15 mouse cellular contexts compared by ENCODE assay signal in genomic region chr11:104596365-104596764, GRCm38 (mm10). TPM values are rescaled to one million over a fixed set of nuclear protein-coding genes. Genes with fewer than 3 reads are reported as not detected.
DNase-seq lines count a peak whose midpoint lies in the region; ATAC-seq and TF ChIP-seq lines count a peak whose summit lies in the region.
"Had no signal": no experiment of that assay in that cellular context is flagged by ENCODE, and none has a peak within 500 bp of the region (broad histone marks: within the 10 kb centered on the region; RNA-seq: fewer than 3 reads in every experiment).

No protein-coding gene starts in this region.

- no peak overlapping the region for H3K4me3 ChIP-seq in kidney, embryonic 14.5 days (ENCODE audit: low read length)
- no peak overlapping the region for H3K4me3 ChIP-seq in myocyte
- no peak overlapping the region for H3K4me3 ChIP-seq in lung, adult 2 months (replicated peaks; ENCODE audit: extremely low read depth, low read depth, low read length)
- H3K4me3 ChIP-seq: embryonic facial prominence, embryonic 12.5 days; forebrain, embryonic 13.5 days had no signal

- TF ChIP-seq CTCF in lung, adult 2 months (IDR thresholded peaks at IDR 0.05; ENCODE audit: insufficient read depth, low read length): no peak

- H3K9me3 ChIP-seq in kidney, embryonic 14.5 days (ENCODE audit: control insufficient read depth, low read length): no peaks in the 10 kb centered on the region
- H3K9me3 ChIP-seq: embryonic facial prominence, embryonic 12.5 days; forebrain, embryonic 13.5 days had no signal

- no peak for ATAC-seq in kidney, embryonic 14.5 days (ENCODE audit: low FRiP score, low TSS enrichment)
- ATAC-seq: forebrain, embryonic 13.5 days; intestine, embryonic 16.5 days had no signal

- peak; percentile 93 for DNase-seq in heart, adult 11 months
- DNase-seq in heart, postnatal 4 days: no peak
- DNase-seq in kidney, adult 9 months: peak; percentile 37
- DNase-seq in kidney, postnatal 36 days: peak; percentile 33 to 44
- no peak for DNase-seq in lung, adult 2 months
- no peak for DNase-seq in urinary bladder, adult 18-20 months (ENCODE audit: low spot score in 2 of 2)
- DNase-seq: adrenal gland, postnatal 10 days; cerebellum, postnatal 10 days; right cerebral cortex, postnatal 14 days; thymus, postnatal 14 days had no signal

- 78% methylated on average over 10 of the region's 10 CpGs for WGBS in kidney, embryonic 14.5 days
- 40% methylated on average over 10 of the region's 10 CpGs for WGBS in lung, adult 2 months

- H3K27me3 ChIP-seq in kidney, embryonic 14.5 days (ENCODE audit: control insufficient read depth, insufficient read depth, low read length): no peaks in the 10 kb centered on the region
- no peaks in the 10 kb centered on the region for H3K27me3 ChIP-seq in myocyte (ENCODE audit: control insufficient read depth, insufficient read depth, insufficient read length)
- H3K27me3 ChIP-seq: embryonic facial prominence, embryonic 12.5 days; forebrain, embryonic 13.5 days had no signal

- no peak for TF ChIP-seq POLR2A in myocyte (IDR thresholded peaks at IDR 0.05; ENCODE audit: insufficient read length, low read depth)
- no peak for TF ChIP-seq POLR2A in lung, adult 2 months (IDR thresholded peaks at IDR 0.05; ENCODE audit: borderline replicate concordance, extremely low read depth, low read depth, low read length)

- H3K36me3 ChIP-seq in kidney, embryonic 14.5 days (ENCODE audit: control insufficient read depth, insufficient read depth, low read length): no peaks in the 10 kb centered on the region
- no peaks in the 10 kb centered on the region for H3K36me3 ChIP-seq in myocyte (ENCODE audit: control insufficient read depth, insufficient read depth)
- H3K36me3 ChIP-seq: embryonic facial prominence, embryonic 12.5 days had no signal

- H3K27ac ChIP-seq in kidney, embryonic 14.5 days (ENCODE audit: low read depth, low read length): no peak overlapping the region
- H3K27ac ChIP-seq: embryonic facial prominence, embryonic 12.5 days; forebrain, embryonic 13.5 days had no signal

- no peak overlapping the region for H3ac ChIP-seq in myocyte (ENCODE audit: control insufficient read depth, insufficient read length)

- no peak overlapping the region for H3K9ac ChIP-seq in kidney, embryonic 14.5 days (ENCODE audit: low read depth, low read length)
- H3K9ac ChIP-seq: embryonic facial prominence, embryonic 12.5 days; forebrain, embryonic 13.5 days had no signal

- no peaks in the 10 kb centered on the region for H3K79me2 ChIP-seq in myocyte (ENCODE audit: control insufficient read depth, insufficient read depth)

- no peaks in the 10 kb centered on the region for H3K4me1 ChIP-seq in kidney, embryonic 14.5 days (ENCODE audit: control insufficient read depth, insufficient read depth, low read length)
- peaks cover 4% of the 10 kb centered on the region; the same call in 1 of the 2 replicates for H3K4me1 ChIP-seq in lung, adult 2 months (ENCODE audit: control insufficient read depth, insufficient read depth, low read length)
- H3K4me1 ChIP-seq: embryonic facial prominence, embryonic 12.5 days; forebrain, embryonic 13.5 days had no signal

- H3K4me2 ChIP-seq in kidney, embryonic 14.5 days (replicated peaks; ENCODE audit: low read depth, low read length): no peak overlapping the region
- peak overlapping the region; percentile 64 for H3K4me2 ChIP-seq in myocyte (ENCODE audit: low read depth)
- H3K4me2 ChIP-seq: embryonic facial prominence, embryonic 12.5 days; forebrain, embryonic 13.5 days had no signal

TF ChIP-seq in myocyte, 11 proteins besides CTCF, POLR2A, EP300 and RAD21:
- TF ChIP-seq REST (IDR thresholded peaks at IDR 0.05; ENCODE audit: insufficient read depth, insufficient read length) (no peak), MYOG (IDR thresholded peaks at IDR 0.05; ENCODE audit: control insufficient read depth in 1 of 3, insufficient read depth in 1 of 3, insufficient read length in 2 of 3, low read depth in 2 of 3) (no peak), E2F4 (IDR thresholded peaks at IDR 0.05; ENCODE audit: insufficient read depth) (no peak), CEBPB (IDR thresholded peaks at IDR 0.05; ENCODE audit: insufficient read depth, poor library complexity, severe bottlenecking) (no peak), MAX (IDR thresholded peaks at IDR 0.05; ENCODE audit: low read depth) (no peak), SRF (IDR thresholded peaks at IDR 0.05; ENCODE audit: control insufficient read depth, insufficient read length, low read depth) (no peak), USF1 (IDR thresholded peaks at IDR 0.05; ENCODE audit: low read depth) (no peak), TCF12 (IDR thresholded peaks at IDR 0.05; ENCODE audit: insufficient read depth, poor library complexity, severe bottlenecking) (no peak), POLR2AphosphoS2 (IDR thresholded peaks at IDR 0.05; ENCODE audit: insufficient read length, low read depth) (no peak), MYOD1 (IDR thresholded peaks at IDR 0.05; ENCODE audit: control insufficient read depth in 1 of 3, insufficient read length in 2 of 3, low read depth in 2 of 3) (no peak), TCF3 (IDR thresholded peaks at IDR 0.05; ENCODE audit: insufficient read length, low read depth) (no peak)

RNA-seq across cellular contexts. Expression of gene Itgb3, which starts 11.4 kb away (rescaled TPM):
- total RNA-seq in heart, postnatal 4 days (2021): 1 to 10 TPM; 6.8 to 6.9 TPM
- 0.80 and 0.85 TPM in 2 replicates for polyA plus RNA-seq in kidney, embryonic 14.5 days (2014; fragmentation: Nextera tagmentation; extraction: Ambion mirVana)
- polyA plus RNA-seq in myocyte (2012; fragmentation: generic; extraction: Trizol): 25.0 TPM
- 9.3 and 16.2 TPM in 2 replicates for polyA plus RNA-seq in lung, adult 2 months (2012; rRNA removed)

RNA-seq across cellular contexts. Expression of gene Myl4, which starts 45.9 kb away (rescaled TPM):
- total RNA-seq in heart, postnatal 4 days (2021): 100 to 1,000 TPM; 908 to 955 TPM
- polyA plus RNA-seq in kidney, embryonic 14.5 days (2014; fragmentation: Nextera tagmentation; extraction: Ambion mirVana): 1.2 and 1.8 TPM in 2 replicates
- 5,062 TPM for polyA plus RNA-seq in myocyte (2012; fragmentation: generic; extraction: Trizol)
- polyA plus RNA-seq in lung, adult 2 months (2012; rRNA removed): 131 and 184 TPM in 2 replicates

RNA-seq across cellular contexts. Expression of gene Cdc27, which starts 45.9 kb away (rescaled TPM):
- 10 to 100 TPM; 44.5 to 49.0 TPM for total RNA-seq in heart, postnatal 4 days (2021)
- polyA plus RNA-seq in kidney, embryonic 14.5 days (2014; fragmentation: Nextera tagmentation; extraction: Ambion mirVana): 39.9 and 55.5 TPM in 2 replicates
- 9.2 TPM for polyA plus RNA-seq in myocyte (2012; fragmentation: generic; extraction: Trizol)
- polyA plus RNA-seq in lung, adult 2 months (2012; rRNA removed): 3.4 and 6.9 TPM in 2 replicates

Comparison
In these comparisons a context has a peak if more than half of its experiments do, and no peak if none do; other contexts are left out.
1. DNase-seq: peak in heart, adult 11 months (single experiment), kidney, adult 9 months (single experiment) and kidney, postnatal 36 days (2 of 2); none in heart, postnatal 4 days (single experiment), lung, adult 2 months (single experiment) and urinary bladder, adult 18-20 months (0 of 2).
2. RNA of gene Myl4, which starts 45.9 kb away (polyA plus RNA-seq): 5,062 TPM in myocyte (single experiment) and 131 to 184 TPM in lung, adult 2 months; 1.2 to 1.8 TPM in kidney, embryonic 14.5 days; every median in the first group is over 10 times any median in the second.